Mouse (Mus musculus): ENCODE data around the gene Hoxd8.

Gene Hoxd8

GRCm38 (mm10) chr2:74747006-74747405 is 42.6 kb downstream of the Hoxd8 start:
- in situ Hi-C loops (cut with MseI, MboI), result no loop called here

- in situ Hi-C loops (cut with MseI, MboI), result no loop called here
Measured at GRCm38 (mm10) chr2:74747661-74748141, 43.3 kb downstream of the Hoxd8 start.

- in situ Hi-C loops (cut with MseI, MboI), result no loop called here
Measured at GRCm38 (mm10) chr2:74748436-74748995, 44.1 kb downstream of the Hoxd8 start.

- in situ Hi-C loops (cut with MseI, MboI), result no loop called here
Measured at GRCm38 (mm10) chr2:74749337-74750121, 45.1 kb downstream of the Hoxd8 start.

- in situ Hi-C loops (cut with MseI, MboI), result no loop called here
Measured at GRCm38 (mm10) chr2:74750731-74751250, 46.4 kb downstream of the Hoxd8 start.

GRCm38 (mm10) chr2:74751861-74752260 is 47.4 kb downstream of the Hoxd8 start:
- in situ Hi-C loops (cut with MseI, MboI), result no loop called here

GRCm38 (mm10) chr2:74752431-74753174 is 48.2 kb downstream of the Hoxd8 start:
- in situ Hi-C loops (cut with MseI, MboI), result no loop called here

GRCm38 (mm10) chr2:74753175-74753523 is 48.7 kb downstream of the Hoxd8 start:
- in situ Hi-C loops (cut with MseI, MboI), result no loop called here

- in situ Hi-C loops (cut with MseI, MboI), result no loop called here
Measured at GRCm38 (mm10) chr2:74753711-74754110, 49.3 kb downstream of the Hoxd8 start.
